Mouse (Mus musculus) activated CD4-positive, CD25-positive, alpha-beta regulatory T cell (primary cell): ENCODE measurements around the gene Gm21680. TPM values are rescaled to one million over a fixed set of nuclear protein-coding genes. Genes with fewer than 3 reads are reported as not detected.

Source experiments
- polyA plus RNA-seq, 2 experiments: library from polyadenylated mRNA; unstranded; fragments of 100-300 nt; shearing (Covaris generic); gene quantifications; one replicate each; pipeline ENCODE4 v1.2.1; 2017

Gm21680 gene
- not detected for polyA plus RNA-seq

GRCm38 (mm10) chr5:25972563-25972962 is at the start of gene Gm21680:
Gene Gm21680 (minus strand): TSS chr5:25972663.

DNA sequence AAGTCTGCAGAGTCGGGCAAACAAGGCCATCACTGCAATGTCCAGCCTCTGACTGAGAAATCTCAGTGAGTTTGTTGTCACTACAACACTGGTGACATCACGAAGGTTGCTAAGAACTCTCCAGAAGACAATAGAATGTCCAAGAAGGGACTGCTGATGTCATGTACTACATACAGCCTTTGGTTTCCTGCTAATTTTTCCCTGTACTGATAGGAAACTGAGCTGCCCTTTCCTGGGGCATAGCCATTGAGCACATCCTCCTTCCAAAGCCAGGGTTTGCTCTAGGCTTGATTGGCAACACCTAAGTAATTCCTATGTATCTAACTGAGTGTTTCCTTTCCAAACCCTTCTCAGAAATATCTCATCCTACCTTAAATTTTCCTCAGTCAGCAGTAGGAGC is 32.2 kb upstream of the Gm21680 start, which contains the start of gene Gm1979:
TSS of gene Gm1979 (minus strand) at position 101 of the 400 bp plus-strand sequence.

GRCm38 (mm10) chr5:25988550-25988949 is 16.1 kb upstream of the Gm21680 start, which contains the start of gene Gm21698:
Gene Gm21698 (minus strand): TSS chr5:25988650.

GRCm38 (mm10) chr5:25954317-25954716 is 18.1 kb downstream of the Gm21680 start, which contains the start of gene Gm21671:
Gene Gm21671 (minus strand): TSS chr5:25954417.

GRCm38 (mm10) chr5:25942281-25942680 is 30.2 kb downstream of the Gm21680 start, which contains the start of gene Gm21663:
Gene Gm21663 (minus strand): TSS chr5:25942381.

Other genes starting within 250 kb of the Gm21680 start
- gene Actr3b, start 212.7 kb downstream of the Gm21680 start, polyA plus RNA-seq = 1 to 10 TPM; 4.2 to 6.7 TPM
- gene Gm21663, start 30.3 kb downstream of the Gm21680 start, polyA plus RNA-seq = under 1 TPM in 1 of 2 experiments, not detected in 1; 0.17 TPM
- gene Gm21671, start 18.2 kb downstream of the Gm21680 start, polyA plus RNA-seq = not detected
- gene Gm21698, start 16.0 kb upstream of the Gm21680 start, polyA plus RNA-seq = not detected
- not detected for gene Gm1979, start 32.1 kb upstream of the Gm21680 start, polyA plus RNA-seq
- under 1 TPM in 1 of 2 experiments, not detected in 1; 0.20 TPM for gene Gm5862, start 50.3 kb upstream of the Gm21680 start, polyA plus RNA-seq
- gene Speer4a, start 66.9 kb upstream of the Gm21680 start, polyA plus RNA-seq = not detected
- gene Gm7347, start 85.9 kb upstream of the Gm21680 start, polyA plus RNA-seq = not detected
- gene Gm10471, start 116.6 kb upstream of the Gm21680 start, polyA plus RNA-seq = under 1 TPM in 1 of 2 experiments, not detected in 1; 0.10 TPM
- gene 5031410I06Rik, start 132.7 kb upstream of the Gm21680 start, polyA plus RNA-seq = not detected
- gene Gm10220, start 148.8 kb upstream of the Gm21680 start, polyA plus RNA-seq = not detected